Mouse (Mus musculus) embryonic facial prominence, embryonic 11.5 days (tissue): Measurements from ENCODE around the gene Rps19. TPM values are rescaled to one million over a fixed set of nuclear protein-coding genes. Genes with fewer than 3 reads are reported as not detected.

Experiments used
- ATAC-seq: fragments of 200-750 bp; cut with Nextera tagmentation; replicated peaks from 2 replicates; pipeline ENCODE4 v1.8.0; 2017; ENCODE audit warnings: low read depth; ENCODE audit not compliant: insufficient number of reproducible peaks, low FRiP score, low TSS enrichment
- DNase-seq: peaks from one replicate; pipeline ENCODE4 v3.0.0-alpha.2; 2015; ENCODE audit warnings: low spot score
- H3K27ac ChIP-seq: fragments of 300-500 bp; sonication (generic); replicated peaks from 2 replicates; pipeline ENCODE4 v1.5.1; 2014; ENCODE audit warnings: mild to moderate bottlenecking, low read depth, low read length, control low read depth
- H3K27me3 ChIP-seq: fragments of 300-500 bp; sonication (generic); 2 replicates; pipeline ENCODE4 v1.6.1; 2014; ENCODE audit warnings: mild to moderate bottlenecking, low read length, moderate library complexity, mixed read lengths; ENCODE audit not compliant: control insufficient read depth, insufficient read depth
- H3K36me3 ChIP-seq: fragments of 300-500 bp; sonication (generic); replicated peaks from 2 replicates; pipeline ENCODE4 v1.6.1; 2014; ENCODE audit warnings: low read depth, mild to moderate bottlenecking, low read length, moderate library complexity, mixed read lengths; ENCODE audit not compliant: control insufficient read depth, insufficient read depth
- H3K4me1 ChIP-seq: fragments of 300-500 bp; sonication (generic); 2 replicates; pipeline ENCODE4 v1.6.1; 2014; ENCODE audit warnings: low read length, mixed read lengths; ENCODE audit not compliant: control insufficient read depth, insufficient read depth
- H3K4me2 ChIP-seq: fragments of 300-500 bp; sonication (generic); 2 replicates; pipeline ENCODE4 v1.6.1; 2014; ENCODE audit warnings: low read depth, mild to moderate bottlenecking, control low read depth, low read length, moderate library complexity
- H3K4me3 ChIP-seq: fragments of 300-500 bp; sonication (generic); 2 replicates; pipeline ENCODE4 v1.5.1; 2014; ENCODE audit warnings: low read depth, low read length, control low read depth
- H3K9ac ChIP-seq: fragments of 300-500 bp; sonication (generic); replicated peaks from 2 replicates; pipeline ENCODE4 v1.6.1; 2014; ENCODE audit warnings: mild to moderate bottlenecking, control low read depth, low read length
- H3K9me3 ChIP-seq: fragments of 300-500 bp; sonication (generic); replicated peaks from 2 replicates; pipeline ENCODE4 v1.6.1; 2016; ENCODE audit warnings: mild to moderate bottlenecking, low read length, inconsistent platforms, mixed read lengths; ENCODE audit not compliant: control insufficient read depth
- WGBS: fragments of 180-500 bp; shearing (Covaris S2); extraction: QIAGEN DNeasy Blood & Tissue Kit; methylation state at CpG from one replicate; pipeline ENCODE4 v1.1.7; 2014; 5-methylcytosine and 5-hydroxymethylcytosine counted together
- polyA plus RNA-seq: library from polyadenylated mRNA; unstranded; fragments of >200 nt; fragmentation: Nextera tagmentation; extraction: Ambion mirVana; gene quantifications from 2 replicates; pipeline ENCODE4 v1.2.1, GENCODE M21; 2014

The Rps19 gene
- polyA plus RNA-seq, 1 experiment from 2014 or later, result 2,121 TPM

GRCm38 (mm10) chr7:24907211-24907748 is 23.1 kb downstream of the Rps19 start:
- DNase-seq, result peak; percentile 64
- H3K4me2 ChIP-seq, result peak overlapping the region; percentile 8; the same call in 1 of the 2 replicates

GRCm38 (mm10) chr7:24912480-24912879 is 28.3 kb downstream of the Rps19 start:
- 0 out of 2 replicates have a peak, but pooled peaks cover 2% of the 10 kb centered on the region for H3K4me1 ChIP-seq
- 91% methylated on average over 14 of the region's 14 CpGs for WGBS
- no peak overlapping the region for H3K27ac ChIP-seq
- no peak overlapping the region for H3K4me2 ChIP-seq
- no peak overlapping the region for H3K4me3 ChIP-seq
- no peaks in the 10 kb centered on the region for H3K9me3 ChIP-seq
- H3K36me3 ChIP-seq, result no peaks in the 10 kb centered on the region; the same call in 1 of the 2 replicates
- no peak for DNase-seq
- ATAC-seq, result no peak
- H3K9ac ChIP-seq, result no peak overlapping the region
- no peaks in the 10 kb centered on the region for H3K27me3 ChIP-seq

More at GRCm38 (mm10) chr7:24907211-24907748, 23.1 kb downstream of the Rps19 start:
- WGBS, result 13% methylated on average over 13 of the region's 13 CpGs
- H3K27ac ChIP-seq, result no peak overlapping the region
- H3K36me3 ChIP-seq, result no peaks in the 10 kb centered on the region
- peaks cover 7% of the 10 kb centered on the region; the same call in 1 of the 2 replicates for H3K4me1 ChIP-seq
- H3K4me3 ChIP-seq, result peak overlapping the region; percentile 2; the same call in 1 of the 2 replicates
- H3K9ac ChIP-seq, result peak overlapping the region; percentile 52
- no peaks in the 10 kb centered on the region for H3K9me3 ChIP-seq
- ATAC-seq, result no peak
- no peaks in the 10 kb centered on the region for H3K27me3 ChIP-seq

GRCm38 (mm10) chr7:24918763-24919323 is 34.7 kb downstream of the Rps19 start:
- peak; percentile 37 for ATAC-seq

GRCm38 (mm10) chr7:24919728-24920127 is 35.6 kb downstream of the Rps19 start:
- Histone ChIP-seq H3K4me1 (no peaks in the 10 kb centered on the region), H3K4me2 (no peak overlapping the region), H3K9me3 (no peaks in the 10 kb centered on the region), H3K27me3 (no peaks in the 10 kb centered on the region), H3K36me3 (peaks cover 31% of the 10 kb centered on the region), H3K9ac (no peak overlapping the region), H3K4me3 (no peak overlapping the region), H3K27ac (no peak overlapping the region)
- DNase-seq (no peak), ATAC-seq (no peak)
- 89% methylated on average over 9 of the region's 9 CpGs for WGBS

More at GRCm38 (mm10) chr7:24918763-24919323, 34.7 kb downstream of the Rps19 start:
- DNase-seq, result no peak
- H3K9ac ChIP-seq, result no peak overlapping the region
- H3K4me3 ChIP-seq, result no peak overlapping the region
- 91% methylated on average over 20 of the region's 20 CpGs for WGBS
- no peaks in the 10 kb centered on the region for H3K27me3 ChIP-seq
- H3K36me3 ChIP-seq, result peaks cover 24% of the 10 kb centered on the region
- no peak overlapping the region for H3K27ac ChIP-seq
- H3K4me1 ChIP-seq, result no peaks in the 10 kb centered on the region
- H3K9me3 ChIP-seq, result no peaks in the 10 kb centered on the region
- H3K4me2 ChIP-seq, result no peak overlapping the region

- ATAC-seq (no peak), DNase-seq (no peak)
- peaks cover 52% of the 10 kb centered on the region for H3K27me3 ChIP-seq
- no peak overlapping the region for H3K9ac ChIP-seq
- H3K27ac ChIP-seq, result no peak overlapping the region
- H3K36me3 ChIP-seq, result no peaks in the 10 kb centered on the region; the same call in 1 of the 2 replicates
- H3K4me2 ChIP-seq, result no peak overlapping the region
- no peak overlapping the region for H3K4me3 ChIP-seq
- no peaks in the 10 kb centered on the region for H3K9me3 ChIP-seq
- no peaks in the 10 kb centered on the region for H3K4me1 ChIP-seq
- WGBS, result 55% methylated on average over 6 of the region's 6 CpGs
Observed at GRCm38 (mm10) chr7:24930475-24930874, 46.3 kb downstream of the Rps19 start.

GRCm38 (mm10) chr7:24931651-24932050 is 47.5 kb downstream of the Rps19 start:
- DNase-seq, result no peak
- Histone ChIP-seq H3K9me3 (no peaks in the 10 kb centered on the region), H3K4me2 (no peak overlapping the region), H3K27me3 (peaks cover 57% of the 10 kb centered on the region), H3K27ac (no peak overlapping the region), H3K4me3 (no peak overlapping the region), H3K4me1 (no peaks in the 10 kb centered on the region), H3K9ac (no peak overlapping the region; the same call in 1 of the 2 replicates), H3K36me3 (no peaks in the 10 kb centered on the region)
- 2% methylated on average over 15 of the region's 15 CpGs for WGBS
- no peak for ATAC-seq

Other genes starting within 250 kb of the Rps19 start
- gene Lypd3, start 247.8 kb upstream of the Rps19 start, polyA plus RNA-seq, result 2.0 and 2.1 TPM in 2 replicates
- gene Tex101, start 207.7 kb upstream of the Rps19 start, polyA plus RNA-seq, result not detected in 2 replicates
- gene BC049730, start 175.1 kb upstream of the Rps19 start, polyA plus RNA-seq, result not detected in 2 replicates
- gene Gm4763, start 157.5 kb upstream of the Rps19 start, polyA plus RNA-seq, result not detected in 2 replicates
- gene Cd177, start 124.1 kb upstream of the Rps19 start, polyA plus RNA-seq, result not detected in 2 replicates
- gene Ceacam10, start 107.2 kb upstream of the Rps19 start, polyA plus RNA-seq, result 0.29 and 0.34 TPM in 2 replicates
- gene Gm9844, start 22.2 kb upstream of the Rps19 start, polyA plus RNA-seq, result 20.6 and 26.5 TPM in 2 replicates
- not detected in 2 replicates for gene Lypd4, start 14.4 kb upstream of the Rps19 start, polyA plus RNA-seq
- gene Dmrtc2, start 14.3 kb upstream of the Rps19 start, polyA plus RNA-seq, result not detected in 2 replicates
- 0.20 and 0.28 TPM in 2 replicates for gene Cd79a, start 13.0 kb downstream of the Rps19 start, polyA plus RNA-seq
- 43.0 and 47.1 TPM in 2 replicates for gene Arhgef1, start 18.5 kb downstream of the Rps19 start, polyA plus RNA-seq
- 0.36 and 0.79 TPM in 2 replicates for gene Gm4881, start 60.1 kb downstream of the Rps19 start, polyA plus RNA-seq
- 75.9 and 92.5 TPM in 2 replicates for gene Rabac1, start 88.4 kb downstream of the Rps19 start, polyA plus RNA-seq
- gene Atp1a3, start 121.6 kb downstream of the Rps19 start, polyA plus RNA-seq, result 6.8 and 8.5 TPM in 2 replicates
- gene Grik5, start 188.0 kb downstream of the Rps19 start, polyA plus RNA-seq, result 5.7 and 7.5 TPM in 2 replicates
- 17.2 and 22.0 TPM in 2 replicates for gene Zfp574, start 188.2 kb downstream of the Rps19 start, polyA plus RNA-seq